12 mouse cellular contexts compared by ENCODE assay signal in the genomic region with DNA sequence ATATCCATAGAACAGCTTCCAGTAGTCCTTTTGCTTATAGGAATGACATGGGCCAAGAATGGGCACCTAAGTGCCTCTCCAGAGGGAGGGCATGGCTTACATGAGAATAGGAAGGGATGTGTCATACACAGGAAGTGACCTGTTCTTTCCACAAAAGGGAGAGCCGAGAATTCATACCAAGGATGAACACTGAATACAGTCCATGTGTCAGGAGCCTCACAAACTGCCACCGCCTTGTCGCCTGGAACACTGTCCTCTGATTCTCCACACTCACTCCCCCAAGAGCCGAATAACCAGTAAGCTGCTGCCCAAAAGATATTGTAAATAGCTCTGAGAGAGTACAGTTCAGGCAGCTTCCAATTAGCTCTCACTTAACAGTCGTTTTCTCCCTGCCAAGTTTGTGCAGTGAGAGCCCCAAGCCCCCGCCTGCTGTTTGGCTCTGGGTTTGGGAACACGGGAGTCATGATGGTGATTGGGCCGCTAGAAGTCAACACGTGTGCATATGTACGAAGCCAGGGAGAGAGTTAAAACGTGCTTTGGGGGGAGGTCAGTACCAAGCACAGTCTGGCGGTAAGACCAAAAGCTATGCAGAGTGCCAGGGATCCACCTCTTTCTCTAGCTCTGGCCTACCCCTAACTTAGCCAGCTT. TPM values are rescaled to one million over a fixed set of nuclear protein-coding genes. Genes with fewer than 3 reads are reported as not detected.
DNase-seq lines count a peak whose midpoint lies in the region; ATAC-seq and TF ChIP-seq lines count a peak whose summit lies in the region.
"Had no signal": no experiment of that assay in that cellular context is flagged by ENCODE, and none has a peak within 500 bp of the region (broad histone marks: within the 10 kb centered on the region; RNA-seq: fewer than 3 reads in every experiment).

No protein-coding gene starts in this region.

- WGBS in embryonic facial prominence, embryonic 14.5 days = 75% methylated on average over 12 of the region's 12 CpGs
- 88% methylated on average over 12 of the region's 12 CpGs for WGBS in embryonic facial prominence, embryonic 10.5 days
- 71% methylated on average over 12 of the region's 12 CpGs for WGBS in kidney, embryonic 16.5 days

- no peak overlapping the region for H3K27ac ChIP-seq in embryonic facial prominence, embryonic 14.5 days (replicated peaks; ENCODE audit: low read depth, low read length)
- H3K27ac ChIP-seq in embryonic facial prominence, embryonic 10.5 days (replicated peaks) = no peak overlapping the region
- peak overlapping the region; percentile 64 for H3K27ac ChIP-seq in layer of hippocampus, adult 2 months
- no peak overlapping the region for H3K27ac ChIP-seq in kidney, embryonic 16.5 days (ENCODE audit: low read length)
- H3K27ac ChIP-seq: intestine, embryonic 15.5 days; limb, embryonic 15.5 days had no signal

- H3K27me3 ChIP-seq in embryonic facial prominence, embryonic 14.5 days (replicated peaks; ENCODE audit: control insufficient read depth, insufficient read depth, low read length) = no peaks in the 10 kb centered on the region
- no peaks in the 10 kb centered on the region for H3K27me3 ChIP-seq in embryonic facial prominence, embryonic 10.5 days (replicated peaks; ENCODE audit: low read depth, poor library complexity, severe bottlenecking)
- H3K27me3 ChIP-seq in kidney, embryonic 16.5 days (ENCODE audit: insufficient read depth, low read length) = no peaks in the 10 kb centered on the region
- H3K27me3 ChIP-seq: intestine, embryonic 15.5 days; limb, embryonic 15.5 days had no signal

- peak; percentile 54 for DNase-seq in embryonic facial prominence, embryonic 14.5 days (ENCODE audit: low spot score)
- no peak for DNase-seq in embryonic facial prominence, embryonic 10.5 days (ENCODE audit: low spot score)
- no peak for DNase-seq in layer of hippocampus, adult 2 months (ENCODE audit: low spot score in 2 of 2)
- DNase-seq in layer of hippocampus, adult 9-10 months (ENCODE audit: low spot score) = no peak
- DNase-seq in ovary, adult 18-20 months (ENCODE audit: low spot score) = peak; percentile 21
- DNase-seq in ovary, postnatal 36 days (ENCODE audit: low spot score) = no peak
- no peak for DNase-seq in thymus, postnatal 0 days (ENCODE audit: low spot score)
- DNase-seq: embryo, embryonic 11 days had no signal

- H3K4me1 ChIP-seq in embryonic facial prominence, embryonic 14.5 days (ENCODE audit: control insufficient read depth, insufficient read depth, low read length) = peaks cover 4% of the 10 kb centered on the region; the same call in 1 of the 2 replicates
- H3K4me1 ChIP-seq in embryonic facial prominence, embryonic 10.5 days = peaks cover 42% of the 10 kb centered on the region
- H3K4me1 ChIP-seq in kidney, embryonic 16.5 days (ENCODE audit: insufficient read depth, low read length) = peaks cover 25% of the 10 kb centered on the region

- H3K9me3 ChIP-seq in embryonic facial prominence, embryonic 14.5 days (ENCODE audit: control insufficient read depth, low read length) = no peaks in the 10 kb centered on the region
- H3K9me3 ChIP-seq in embryonic facial prominence, embryonic 10.5 days = no peaks in the 10 kb centered on the region
- no peaks in the 10 kb centered on the region for H3K9me3 ChIP-seq in kidney, embryonic 16.5 days (ENCODE audit: low read length)
- H3K9me3 ChIP-seq: intestine, embryonic 15.5 days; limb, embryonic 15.5 days had no signal

- ATAC-seq in embryonic facial prominence, embryonic 14.5 days (ENCODE audit: low read depth) = 0 out of 2 replicates have a peak, but pooled peaks have one; percentile 23
- ATAC-seq in kidney, embryonic 16.5 days (ENCODE audit: low FRiP score, low TSS enrichment) = no peak
- ATAC-seq: intestine, embryonic 15.5 days had no signal

- no peak overlapping the region for H3K4me3 ChIP-seq in embryonic facial prominence, embryonic 14.5 days (ENCODE audit: low read depth, low read length)
- H3K4me3 ChIP-seq in embryonic facial prominence, embryonic 10.5 days = no peak overlapping the region
- no peak overlapping the region; the same call in 1 of the 2 replicates for H3K4me3 ChIP-seq in layer of hippocampus, adult 2 months
- H3K4me3 ChIP-seq in kidney, embryonic 16.5 days (ENCODE audit: low read length) = no peak overlapping the region
- H3K4me3 ChIP-seq: intestine, embryonic 15.5 days; limb, embryonic 15.5 days had no signal

- H3K9ac ChIP-seq in embryonic facial prominence, embryonic 14.5 days (ENCODE audit: low read depth, low read length) = no peak overlapping the region
- H3K9ac ChIP-seq in kidney, embryonic 16.5 days (replicated peaks; ENCODE audit: low read length) = no peak overlapping the region
- H3K9ac ChIP-seq: intestine, embryonic 15.5 days; limb, embryonic 15.5 days had no signal

- peaks cover 13% of the 10 kb centered on the region; the same call in 1 of the 2 replicates for H3K36me3 ChIP-seq in embryonic facial prominence, embryonic 14.5 days (ENCODE audit: control insufficient read depth, insufficient read depth, low read length)
- peaks cover 50% of the 10 kb centered on the region for H3K36me3 ChIP-seq in embryonic facial prominence, embryonic 10.5 days (replicated peaks)
- peaks cover 15% of the 10 kb centered on the region for H3K36me3 ChIP-seq in kidney, embryonic 16.5 days (ENCODE audit: insufficient read depth, low read length)
- H3K36me3 ChIP-seq: G1E; intestine, embryonic 15.5 days had no signal

- no peak for TF ChIP-seq CTCF in layer of hippocampus, adult 2 months (conservative IDR thresholded peaks at IDR 0.05)

- no peak overlapping the region for H3K4me2 ChIP-seq in embryonic facial prominence, embryonic 14.5 days (ENCODE audit: low read depth, low read length)
- H3K4me2 ChIP-seq in kidney, embryonic 16.5 days (replicated peaks; ENCODE audit: low read depth, low read length) = no peak overlapping the region
- H3K4me2 ChIP-seq: intestine, embryonic 15.5 days; limb, embryonic 15.5 days had no signal

RNA-seq across cellular contexts. Expression of a gene that starts 57.0 kb away (rescaled TPM):
- 30.5 and 34.7 TPM in 2 replicates for polyA plus RNA-seq in embryonic facial prominence, embryonic 14.5 days (2014; fragmentation: Nextera tagmentation; extraction: Ambion mirVana)
- 37.2 and 41.6 TPM in 2 replicates for polyA plus RNA-seq in embryonic facial prominence, embryonic 10.5 days (2016; fragmentation: Nextera tagmentation; extraction: Ambion mirVana)
- total RNA-seq in layer of hippocampus, adult 2 months (2021) = 100 to 1,000 TPM; 120 to 123 TPM
- polyA plus RNA-seq in kidney, embryonic 16.5 days (2015; fragmentation: Nextera tagmentation; extraction: Ambion mirVana) = 67.3 and 75.5 TPM in 2 replicates
- 4.6 and 5.8 TPM in 2 replicates for polyA plus RNA-seq in thymus, postnatal 0 days (2015; fragmentation: Nextera tagmentation; extraction: Ambion mirVana)
- polyA plus RNA-seq: G1E had no signal

Comparison
In these comparisons a context has a peak if more than half of its experiments do, and no peak if none do; other contexts are left out.
1. DNase-seq: peak in embryonic facial prominence, embryonic 14.5 days (single experiment) and ovary, adult 18-20 months (single experiment); none in embryonic facial prominence, embryonic 10.5 days (single experiment), layer of hippocampus, adult 2 months (0 of 2), layer of hippocampus, adult 9-10 months (single experiment), ovary, postnatal 36 days (single experiment) and thymus, postnatal 0 days (single experiment).